Mouse (Mus musculus) liver, postnatal 0 days (tissue): ENCODE measurements around the gene Aurka. TPM values are rescaled to one million over a fixed set of nuclear protein-coding genes. Genes with fewer than 3 reads are reported as not detected.

Experiments used
- ATAC-seq: fragments of 200-750 bp; cut with Nextera tagmentation; 2 replicates; pipeline ENCODE4 v1.8.0; 2017; ENCODE audit warnings: mild to moderate bottlenecking, moderate library complexity
- DNase-seq: peaks from one replicate; pipeline ENCODE4 v3.0.0-alpha.2; 2016
- H3K27ac ChIP-seq: fragments of 300-500 bp; sonication (generic); 2 replicates; pipeline ENCODE4 v1.5.1; 2014; ENCODE audit warnings: antibody characterized with exemption, moderate library complexity, mild to moderate bottlenecking, low read depth
- H3K27me3 ChIP-seq: fragments of 300-500 bp; sonication (generic); 2 replicates; pipeline ENCODE4 v1.6.1; 2014; ENCODE audit warnings: low read length, control low read depth, mixed read lengths; ENCODE audit not compliant: insufficient read depth
- H3K36me3 ChIP-seq: fragments of 300-500 bp; sonication (generic); replicated peaks from 2 replicates; pipeline ENCODE4 v1.6.1; 2014; ENCODE audit warnings: mild to moderate bottlenecking, control low read depth, low read length, moderate library complexity, mixed read lengths; ENCODE audit not compliant: insufficient read depth
- H3K4me1 ChIP-seq: fragments of 300-500 bp; sonication (generic); 2 replicates; pipeline ENCODE4 v1.6.1; 2014; ENCODE audit warnings: antibody characterized with exemption, mild to moderate bottlenecking, control low read depth; ENCODE audit not compliant: insufficient read depth
- H3K4me2 ChIP-seq: fragments of 300-500 bp; sonication (generic); 2 replicates; pipeline ENCODE4 v1.6.1; 2014; ENCODE audit warnings: low read depth, mild to moderate bottlenecking, low read length, moderate library complexity, mixed read lengths
- H3K4me3 ChIP-seq: fragments of 300-500 bp; sonication (generic); 2 replicates; pipeline ENCODE4 v1.5.1; 2014; ENCODE audit warnings: low read depth, low read length
- H3K9ac ChIP-seq: fragments of 300-500 bp; sonication (generic); replicated peaks from 2 replicates; pipeline ENCODE4 v1.6.1; 2014; ENCODE audit warnings: mild to moderate bottlenecking, moderate library complexity
- H3K9me3 ChIP-seq: fragments of 300-500 bp; sonication (generic); 2 replicates; pipeline ENCODE4 v1.6.1; 2016; ENCODE audit warnings: mild to moderate bottlenecking, control low read depth, low read length, mixed read lengths
- CTCF ChIP-seq: sonication (generic); IDR thresholded peaks from 2 replicates; pipeline ENCODE4 v1.5.1; 2016; ENCODE audit warnings: antibody characterized with exemption, low read depth
- EP300 ChIP-seq: IDR thresholded peaks from 2 replicates; pipeline ENCODE4 v1.6.1; 2016; ENCODE audit warnings: antibody characterized with exemption, low read depth, mild to moderate bottlenecking
- WGBS: fragments of 180-500 bp; shearing (Covaris S2); extraction: QIAGEN DNeasy Blood & Tissue Kit; methylation state at CpG from one replicate; pipeline ENCODE4 v1.1.7; 2014; ENCODE audit not compliant: insufficient replicate concordance; 5-methylcytosine and 5-hydroxymethylcytosine counted together
- polyA plus RNA-seq: library from polyadenylated mRNA; unstranded; fragments of >200 nt; fragmentation: Nextera tagmentation; extraction: Ambion mirVana; gene quantifications from 2 replicates; pipeline ENCODE4 v1.2.1, GENCODE M21; 2015

Aurka gene
- polyA plus RNA-seq, 1 experiment from 2014 or later = 45.4 TPM

DNA sequence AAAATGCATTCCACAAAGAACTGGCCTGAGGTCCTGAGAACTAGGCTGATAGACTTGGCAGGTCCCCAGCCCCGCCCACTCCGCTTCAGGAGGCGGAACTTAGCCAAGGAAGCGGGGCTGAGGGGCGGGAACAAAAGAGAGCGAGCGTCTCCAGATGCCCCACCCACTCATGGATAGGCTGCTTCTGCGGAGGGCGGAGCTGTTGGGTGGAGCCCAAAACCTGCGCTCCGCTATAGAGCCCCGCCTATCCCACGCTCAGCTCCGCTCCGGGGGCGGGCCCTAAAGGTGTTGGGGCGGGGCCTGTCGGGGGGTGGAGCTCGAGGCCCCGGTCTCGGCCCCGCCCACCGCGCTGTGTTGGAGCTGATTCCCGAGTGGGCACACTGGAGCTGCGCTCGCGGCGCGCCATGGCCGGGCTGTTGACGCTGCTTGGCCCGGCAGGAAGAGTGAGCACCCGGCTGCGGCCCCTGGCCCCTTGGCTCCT lies 25.0 kb downstream of the Aurka start, which contains the start of gene Fam210b:
TSS of gene Fam210b (plus strand) at position 308 of the 481 bp plus-strand sequence.
- ATAC-seq = peak; percentile 89
- no peak for TF ChIP-seq CTCF
- no peak for TF ChIP-seq EP300
- no peaks in the 10 kb centered on the region for H3K9me3 ChIP-seq
- H3K4me2 ChIP-seq = peak within 1 kb of the TSS; percentile 82
- no peaks in the 10 kb centered on the region for H3K27me3 ChIP-seq
- H3K27ac ChIP-seq = peak within 1 kb of the TSS; percentile 93
- peaks cover 24% of the 10 kb centered on the region for H3K4me1 ChIP-seq
- H3K36me3 ChIP-seq = peaks cover 6% of the 10 kb centered on the region; the same call in 1 of the 2 replicates
- DNase-seq = peak; percentile 98
- H3K4me3 ChIP-seq = peak within 1 kb of the TSS; percentile 98
- 5% methylated on average over 35 of the region's 35 CpGs for WGBS
- H3K9ac ChIP-seq = peak within 1 kb of the TSS; percentile 95

DNA sequence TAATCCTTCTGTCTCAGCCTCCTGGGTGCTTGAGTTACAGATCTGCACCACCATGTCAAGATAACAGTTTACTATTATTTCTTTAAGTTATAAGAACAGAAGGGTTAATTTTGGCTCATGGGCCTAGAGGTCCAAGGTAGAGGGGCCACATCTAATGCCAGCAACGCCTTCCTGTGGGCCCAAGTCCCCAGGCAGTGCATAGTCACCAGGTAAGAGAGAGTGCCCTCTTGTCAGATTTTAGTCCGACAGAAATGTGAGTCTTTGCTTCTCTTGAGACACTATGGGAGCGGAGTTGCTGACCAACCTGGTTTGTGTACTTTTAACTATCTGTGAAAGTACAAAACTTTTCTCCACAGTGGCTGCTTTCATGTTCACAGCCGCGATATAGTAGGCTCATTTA lies 25.7 kb downstream of the Aurka start:
- no peak for TF ChIP-seq CTCF
- TF ChIP-seq EP300 = no peak
- Histone ChIP-seq H3K27me3 (no peaks in the 10 kb centered on the region), H3K4me2 (peak overlapping the region; percentile 58), H3K4me1 (peaks cover 18% of the 10 kb centered on the region), H3K36me3 (peaks cover 6% of the 10 kb centered on the region; the same call in 1 of the 2 replicates), H3K27ac (peak overlapping the region; percentile 32; the same call in 1 of the 2 replicates), H3K9ac (no peak overlapping the region; the same call in 1 of the 2 replicates), H3K4me3 (peak overlapping the region; percentile 98; the same call in 1 of the 2 replicates), H3K9me3 (no peaks in the 10 kb centered on the region)
- ATAC-seq = no peak
- DNase-seq = no peak
- 36% methylated on average over 5 of the region's 5 CpGs for WGBS

DNA sequence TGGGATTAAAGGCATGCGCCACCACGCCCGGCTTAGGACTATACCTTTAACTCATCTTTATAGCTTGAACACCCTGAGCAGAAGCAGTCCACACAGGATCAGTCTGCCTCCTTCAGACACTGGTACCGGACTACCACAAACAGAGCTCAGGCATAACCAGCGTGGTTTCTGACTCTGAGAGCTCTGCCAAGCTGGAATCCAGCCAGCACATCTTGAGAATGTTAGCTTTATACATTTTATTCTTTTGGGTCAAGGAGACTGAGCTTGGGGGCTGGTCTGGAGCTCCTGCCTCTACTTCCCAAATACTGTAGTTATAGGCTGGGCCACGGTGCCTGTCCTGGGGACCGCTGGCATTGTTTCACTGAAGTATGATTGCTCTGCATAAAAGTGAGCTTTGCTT lies 26.6 kb downstream of the Aurka start:
- Histone ChIP-seq H3K36me3 (no peaks in the 10 kb centered on the region), H3K9me3 (no peaks in the 10 kb centered on the region), H3K4me3 (no peak overlapping the region), H3K9ac (no peak overlapping the region), H3K27ac (no peak overlapping the region), H3K4me2 (no peak overlapping the region), H3K4me1 (peaks cover 9% of the 10 kb centered on the region), H3K27me3 (no peaks in the 10 kb centered on the region)
- WGBS = 93% methylated on average over 7 of the region's 7 CpGs
- DNase-seq = no peak
- TF ChIP-seq CTCF (no peak), EP300 (no peak)
- no peak for ATAC-seq

DNA sequence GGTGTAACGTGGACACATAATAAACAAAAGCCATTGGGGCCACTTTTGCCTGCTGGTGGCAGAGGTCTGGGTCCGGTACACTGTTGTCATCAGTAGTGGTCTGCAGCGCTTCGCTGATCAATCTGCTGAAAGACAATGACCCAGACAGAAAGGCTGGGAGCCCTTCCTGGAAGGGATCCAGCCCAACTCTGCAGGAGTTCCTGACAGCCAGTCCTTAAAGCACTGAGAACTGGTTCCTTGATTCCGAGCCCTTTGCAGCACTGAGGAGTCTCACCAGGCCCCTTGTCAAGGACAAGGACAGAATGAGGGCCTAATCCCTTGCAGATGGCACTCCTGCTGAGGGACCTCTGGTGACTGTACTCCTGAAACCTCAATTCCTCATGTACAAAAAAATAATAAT lies 28.7 kb downstream of the Aurka start:
- no peak overlapping the region for H3K4me3 ChIP-seq
- H3K27ac ChIP-seq = no peak overlapping the region
- no peak for TF ChIP-seq CTCF
- no peak for DNase-seq
- H3K27me3 ChIP-seq = no peaks in the 10 kb centered on the region
- H3K9me3 ChIP-seq = no peaks in the 10 kb centered on the region
- 55% methylated on average over 5 of the region's 5 CpGs for whole genome bisulfite sequencing
- peaks cover 4% of the 10 kb centered on the region; the same call in 1 of the 2 replicates for H3K4me1 ChIP-seq
- H3K4me2 ChIP-seq = no peak overlapping the region
- no peak for ATAC-seq
- H3K9ac ChIP-seq = no peak overlapping the region
- H3K36me3 ChIP-seq = no peaks in the 10 kb centered on the region

DNA sequence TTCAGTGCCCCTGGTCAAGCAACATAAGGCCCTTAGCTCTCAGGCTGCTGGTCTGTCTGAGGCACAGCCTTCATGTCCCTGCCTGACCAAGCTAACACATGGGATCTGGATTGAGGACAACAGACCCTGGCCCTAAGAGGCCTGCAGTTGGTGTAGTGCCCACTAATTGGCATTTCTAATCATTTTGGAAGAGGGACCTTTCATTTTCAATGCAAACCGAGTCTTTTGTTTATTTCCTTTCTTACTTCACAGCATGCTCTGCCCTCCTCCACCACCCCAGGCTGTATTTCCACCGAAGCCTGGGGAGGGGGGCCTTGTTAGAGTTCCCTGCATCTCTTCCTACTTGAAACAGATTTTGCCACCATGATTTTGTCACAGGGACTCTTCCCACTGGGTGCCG lies 29.4 kb downstream of the Aurka start:
- H3K4me2 ChIP-seq = no peak overlapping the region
- 57% methylated on average over 3 of the region's 3 CpGs for WGBS
- no peak for ATAC-seq

DNA sequence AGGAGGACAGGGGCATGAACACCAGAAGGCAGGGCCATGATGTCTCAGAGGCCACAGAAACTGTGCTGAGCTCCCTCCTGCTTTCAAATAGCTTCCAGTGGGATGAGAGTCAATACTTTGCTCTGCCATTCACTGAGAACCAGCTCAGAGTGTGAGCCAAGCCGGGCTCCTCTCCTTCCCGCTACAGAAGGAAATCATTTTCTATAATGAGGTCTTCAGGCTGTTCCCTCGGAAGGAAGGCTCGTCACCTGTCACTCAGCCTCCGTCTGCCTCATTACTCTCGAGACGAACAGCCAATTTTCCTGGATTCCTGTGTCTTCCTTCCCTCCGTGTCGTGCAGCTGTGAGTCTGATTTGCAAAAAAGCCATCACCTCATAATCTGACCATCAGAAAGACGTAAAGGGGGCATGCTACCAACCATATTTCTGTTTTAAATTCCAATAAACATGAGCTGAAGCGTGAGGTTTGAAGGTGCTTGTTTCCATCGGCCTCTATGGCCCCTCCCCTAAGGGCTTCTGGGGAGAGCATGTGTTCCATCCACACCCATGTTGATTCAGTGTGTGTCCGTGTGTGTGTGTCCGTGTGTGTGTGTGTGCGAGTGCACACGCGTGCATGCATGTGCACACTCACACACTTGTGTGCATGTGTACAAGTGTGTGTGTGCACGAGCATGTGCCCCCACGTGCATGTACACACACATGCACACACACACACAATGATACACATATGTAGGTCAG lies 32.0 kb downstream of the Aurka start:
- Histone ChIP-seq H3K9me3 (no peaks in the 10 kb centered on the region), H3K27me3 (no peaks in the 10 kb centered on the region), H3K4me2 (no peak overlapping the region), H3K9ac (no peak overlapping the region), H3K4me3 (no peak overlapping the region), H3K27ac (no peak overlapping the region), H3K4me1 (no peaks in the 10 kb centered on the region), H3K36me3 (no peaks in the 10 kb centered on the region)
- DNase-seq (no peak), ATAC-seq (no peak)
- no peak for TF ChIP-seq EP300
- no peak for TF ChIP-seq CTCF
- 81% methylated on average over 19 of the region's 19 CpGs for WGBS

More for the DNA sequence above, 29.4 kb downstream of the Aurka start:
- no peak overlapping the region for H3K27ac ChIP-seq
- H3K9me3 ChIP-seq = no peaks in the 10 kb centered on the region
- H3K27me3 ChIP-seq = no peaks in the 10 kb centered on the region
- H3K4me1 ChIP-seq = peaks cover 4% of the 10 kb centered on the region; the same call in 1 of the 2 replicates
- no peak overlapping the region for H3K9ac ChIP-seq
- no peaks in the 10 kb centered on the region for H3K36me3 ChIP-seq
- no peak overlapping the region for H3K4me3 ChIP-seq
- TF ChIP-seq EP300 = no peak
- no peak for DNase-seq
